Mouse (Mus musculus) layer of hippocampus, postnatal 25 days (tissue): ENCODE results near the gene Stk11. TPM values are rescaled to one million over a fixed set of nuclear protein-coding genes. Genes with fewer than 3 reads are reported as not detected.

Experiments
- DNase-seq, 2 experiments: peaks; one replicate each; pipeline ENCODE4 v3.0.0; 2022; ENCODE audit warnings: mixed read lengths in 2 of 2, low spot score in 1 of 2; ENCODE audit errors: extremely low spot score in 1 of 2
- total RNA-seq, 2 experiments: library from RNA; stranded (reverse); gene quantifications; 2 replicates each; pipeline ENCODE4 v1.2.3; 2021

The Stk11 gene
- total RNA-seq, 2 experiments from 2014 or later = 89.1 to 94.3 TPM

- DNase-seq = peak in 1 of 2 experiments; percentile 82
Observed at GRCm38 (mm10) chr10:80141786-80142529, 26.4 kb downstream of the Stk11 start.

- no peak for DNase-seq
Observed at GRCm38 (mm10) chr10:80142530-80142925, 26.9 kb downstream of the Stk11 start.

- no peak for DNase-seq
Observed at GRCm38 (mm10) chr10:80143664-80144063, 28.1 kb downstream of the Stk11 start.

- DNase-seq = no peak
Observed at GRCm38 (mm10) chr10:80144159-80144558, 28.6 kb downstream of the Stk11 start.

- peak in 1 of 2 experiments; percentile 80 for DNase-seq
Observed at GRCm38 (mm10) chr10:80144864-80145838, 29.5 kb downstream of the Stk11 start.

- no peak for DNase-seq
Observed at GRCm38 (mm10) chr10:80145896-80146295, 30.3 kb downstream of the Stk11 start.

- DNase-seq = no peak
Observed at GRCm38 (mm10) chr10:80146568-80147011, 31.0 kb downstream of the Stk11 start.

- no peak for DNase-seq
Observed at GRCm38 (mm10) chr10:80147146-80147718, 31.6 kb downstream of the Stk11 start.

GRCm38 (mm10) chr10:80147719-80148601 lies 32.4 kb downstream of the Stk11 start, which contains the start of gene Midn:
Gene Midn, plus strand, starts transcription at chr10:80148272.
- DNase-seq = no peak

- peak; percentile 91 to 92 for DNase-seq
Observed at GRCm38 (mm10) chr10:80148610-80149290, 33.1 kb downstream of the Stk11 start.

GRCm38 (mm10) chr10:80149291-80150225 lies 34.0 kb downstream of the Stk11 start:
- peak; percentile 83 to 92 for DNase-seq

- DNase-seq = no peak
Observed at GRCm38 (mm10) chr10:80150226-80151210, 34.9 kb downstream of the Stk11 start.

GRCm38 (mm10) chr10:80151211-80152034 lies 35.8 kb downstream of the Stk11 start:
- DNase-seq = no peak

GRCm38 (mm10) chr10:80152071-80152872 lies 36.7 kb downstream of the Stk11 start:
- DNase-seq = no peak

GRCm38 (mm10) chr10:80152873-80153260 lies 37.3 kb downstream of the Stk11 start:
- DNase-seq = no peak
